ENCODE assay signal across 7 mouse cellular contexts in genomic region chr14:56398001-56398400, GRCm38 (mm10). TPM values are rescaled to one million over a fixed set of nuclear protein-coding genes. Genes with fewer than 3 reads are reported as not detected.
DNase-seq lines count a peak whose midpoint lies in the region; ATAC-seq lines count a peak whose summit lies in the region.

No protein-coding gene starts in this region.

- no peaks in the 10 kb centered on the region for H3K9me3 ChIP-seq in kidney, embryonic 14.5 days (ENCODE audit: control insufficient read depth, low read length)
- H3K9me3 ChIP-seq in embryonic facial prominence, embryonic 14.5 days (ENCODE audit: control insufficient read depth, low read length): no peaks in the 10 kb centered on the region

- H3K4me3 ChIP-seq in kidney, embryonic 14.5 days (ENCODE audit: low read length): no peak overlapping the region
- no peak overlapping the region for H3K4me3 ChIP-seq in embryonic facial prominence, embryonic 14.5 days (ENCODE audit: low read depth, low read length)

- no peak overlapping the region for H3K27ac ChIP-seq in kidney, embryonic 14.5 days (ENCODE audit: low read depth, low read length)
- H3K27ac ChIP-seq in embryonic facial prominence, embryonic 14.5 days (replicated peaks; ENCODE audit: low read depth, low read length): no peak overlapping the region

- peaks cover 6% of the 10 kb centered on the region; the same call in 1 of the 2 replicates for H3K4me1 ChIP-seq in kidney, embryonic 14.5 days (ENCODE audit: control insufficient read depth, insufficient read depth, low read length)
- H3K4me1 ChIP-seq in embryonic facial prominence, embryonic 14.5 days (ENCODE audit: control insufficient read depth, insufficient read depth, low read length): no peaks in the 10 kb centered on the region

- H3K27me3 ChIP-seq in kidney, embryonic 14.5 days (ENCODE audit: control insufficient read depth, insufficient read depth, low read length): no peaks in the 10 kb centered on the region
- H3K27me3 ChIP-seq in embryonic facial prominence, embryonic 14.5 days (replicated peaks; ENCODE audit: control insufficient read depth, insufficient read depth, low read length): no peaks in the 10 kb centered on the region

- H3K36me3 ChIP-seq in kidney, embryonic 14.5 days (ENCODE audit: control insufficient read depth, insufficient read depth, low read length): no peaks in the 10 kb centered on the region
- H3K36me3 ChIP-seq in embryonic facial prominence, embryonic 14.5 days (ENCODE audit: control insufficient read depth, insufficient read depth, low read length): no peaks in the 10 kb centered on the region

- no peak overlapping the region for H3K4me2 ChIP-seq in kidney, embryonic 14.5 days (replicated peaks; ENCODE audit: low read depth, low read length)
- H3K4me2 ChIP-seq in embryonic facial prominence, embryonic 14.5 days (ENCODE audit: low read depth, low read length): no peak overlapping the region

- no peak for ATAC-seq in kidney, embryonic 14.5 days (ENCODE audit: low FRiP score, low TSS enrichment)
- no peak for ATAC-seq in embryonic facial prominence, embryonic 14.5 days (ENCODE audit: low read depth)

- H3K9ac ChIP-seq in kidney, embryonic 14.5 days (ENCODE audit: low read depth, low read length): no peak overlapping the region
- no peak overlapping the region for H3K9ac ChIP-seq in embryonic facial prominence, embryonic 14.5 days (ENCODE audit: low read depth, low read length)

- DNase-seq in kidney, adult 8-10 months: peak; percentile 18 to 51
- peak; percentile 24 for DNase-seq in CD4-positive helper T cell, adult 2 months (ENCODE audit: low read depth, low spot score)
- DNase-seq in MEL-GATA-1-ER (ENCODE audit: extremely low read depth, low read depth): peak; percentile 24
- peak; percentile 24 for DNase-seq in embryonic facial prominence, embryonic 14.5 days (ENCODE audit: low spot score)
- peak; percentile 30 for DNase-seq in mesoderm, embryonic 11.5 days (ENCODE audit: low read depth, low spot score)
- DNase-seq in spleen, postnatal 4 days (ENCODE audit: low spot score in 2 of 2): no peak

RNA-seq across cellular contexts. Expression of gene Rnf17, which starts 4.4 kb away (rescaled TPM):
- 1.2 and 1.6 TPM in 2 replicates for polyA plus RNA-seq in kidney, embryonic 14.5 days (2014; fragmentation: Nextera tagmentation; extraction: Ambion mirVana)
- 1.5 and 3.1 TPM in 2 replicates for polyA plus RNA-seq in embryonic facial prominence, embryonic 14.5 days (2014; fragmentation: Nextera tagmentation; extraction: Ambion mirVana)

RNA-seq across cellular contexts. Expression of gene Atp12a, which starts 33.1 kb away (rescaled TPM):
- polyA plus RNA-seq in kidney, embryonic 14.5 days (2014; fragmentation: Nextera tagmentation; extraction: Ambion mirVana): 0.20 and 0.46 TPM in 2 replicates
- polyA plus RNA-seq in embryonic facial prominence, embryonic 14.5 days (2014; fragmentation: Nextera tagmentation; extraction: Ambion mirVana): 0.26 and 0.28 TPM in 2 replicates

Comparison
In these comparisons a context has a peak if more than half of its experiments do, and no peak if none do; other contexts are left out.
1. DNase-seq: peak in kidney, adult 8-10 months (2 of 2), CD4-positive helper T cell, adult 2 months (single experiment), MEL-GATA-1-ER (single experiment), embryonic facial prominence, embryonic 14.5 days (single experiment) and mesoderm, embryonic 11.5 days (single experiment); none in spleen, postnatal 4 days (0 of 2).